Mouse (Mus musculus): ENCODE results near the gene Rbm18.

DNA sequence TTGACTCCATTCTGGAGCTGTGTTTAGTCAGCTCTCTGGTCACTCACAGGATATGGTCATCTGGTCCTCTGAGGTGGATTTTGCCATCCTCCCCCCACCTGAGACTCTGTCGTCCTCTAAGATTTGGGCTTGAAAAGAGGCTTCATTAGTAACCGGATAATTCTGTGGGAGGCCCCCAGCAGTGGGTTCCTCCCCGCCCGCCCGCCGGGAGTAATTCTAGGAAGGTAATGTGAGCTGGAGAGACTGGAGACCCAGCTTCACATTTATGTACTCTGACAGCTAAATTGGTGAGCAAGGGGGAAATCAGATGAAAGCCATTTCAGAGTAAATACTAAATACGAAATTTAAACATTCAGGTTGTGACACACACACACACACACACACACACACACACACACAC lies 28.0 kb downstream of the Rbm18 start:
- TF ChIP-seq CTCF (IDR thresholded peaks at IDR 0.05; ENCODE audit: low read depth, low read length) (no peak), POLR2A (IDR thresholded peaks at IDR 0.05; ENCODE audit: extremely low read depth, insufficient read depth, low read length) (no peak)

Data from liver, adult 2 months (tissue).